Mouse (Mus musculus) bone marrow macrophage, adult 2 months (primary cell): ENCODE data around the gene Cryz.

ENCODE experiments used
- CTCF ChIP-seq: IDR thresholded peaks from 2 replicates; pipeline ENCODE4 v1.5.1; 2012; ENCODE audit warnings: low read depth, mild to moderate bottlenecking, low read length, moderate library complexity
- POLR2A ChIP-seq: IDR thresholded peaks from 2 replicates; pipeline ENCODE4 v1.6.1; 2012; ENCODE audit warnings: mild to moderate bottlenecking, low read depth, low read length, borderline replicate concordance

- TF ChIP-seq CTCF (no peak), POLR2A (no peak)
Observed at GRCm38 (mm10) chr3:154649411-154650285, 53.1 kb downstream of the Cryz start.
